Mouse (Mus musculus) testis, adult 2 months (tissue): Measurements from ENCODE around the gene Acap1.

ENCODE experiments used
- CTCF ChIP-seq: fragments of 200-500 bp; IDR thresholded peaks from 2 replicates; pipeline ENCODE4 v1.5.1; 2012; ENCODE audit warnings: low read depth, mild to moderate bottlenecking, inconsistent platforms, low read length, moderate library complexity; ENCODE audit not compliant: control insufficient read depth, insufficient read depth, insufficient replicate concordance
- POLR2A ChIP-seq: fragments of 200-500 bp; IDR thresholded peaks from 2 replicates; pipeline ENCODE4 v1.6.1; 2012; ENCODE audit warnings: low read depth, mild to moderate bottlenecking, inconsistent platforms, low read length, moderate library complexity; ENCODE audit not compliant: control insufficient read depth

GRCm38 (mm10) chr11:69911701-69912100 lies 16.4 kb upstream of the Acap1 start:
- TF ChIP-seq POLR2A (no peak), CTCF (no peak)
